Mouse (Mus musculus) forebrain, embryonic 14.5 days (tissue): ENCODE measurements at regions not wholly inside any gene's neighbourhood (a gene's known extent, or its start where the extent isn't known, plus 50 kb on each side); places are given as distances from the start of the nearest gene placed in this dataset.
A peak's percentile ranks its signal among the peaks of the same experiment; 100 is the strongest.

Experiments
- ATAC-seq: fragments of 200-750 bp; cut with Nextera tagmentation; 2 replicates; pipeline ENCODE4 v1.8.0; 2017; ENCODE audit warnings: mild to moderate bottlenecking, moderate library complexity
- DNase-seq: peaks from one replicate; pipeline ENCODE4 v3.0.0-alpha.2; 2015; ENCODE audit warnings: low spot score
- H3K27ac ChIP-seq: fragments of 300-500 bp; sonication (generic); 2 replicates; pipeline ENCODE4 v1.5.1; 2014; ENCODE audit warnings: low read depth, mild to moderate bottlenecking, control low read depth, low read length, moderate library complexity
- H3K27me3 ChIP-seq: fragments of 300-500 bp; sonication (generic); replicated peaks from 2 replicates; pipeline ENCODE4 v1.6.1; 2014; ENCODE audit warnings: low read length, control low read depth, mixed read lengths; ENCODE audit not compliant: control insufficient read depth, insufficient read depth
- H3K36me3 ChIP-seq: fragments of 300-500 bp; sonication (generic); 2 replicates; pipeline ENCODE4 v1.6.1; 2014; ENCODE audit warnings: low read length, control low read depth; ENCODE audit not compliant: control insufficient read depth, insufficient read depth
- H3K4me1 ChIP-seq: fragments of 300-500 bp; sonication (generic); 2 replicates; pipeline ENCODE4 v1.6.1; 2014; ENCODE audit warnings: antibody characterized with exemption, low read length, control low read depth; ENCODE audit not compliant: control insufficient read depth, insufficient read depth
- H3K4me2 ChIP-seq: fragments of 300-500 bp; sonication (generic); 2 replicates; pipeline ENCODE4 v1.6.1; 2014; ENCODE audit warnings: mild to moderate bottlenecking, control low read depth, low read length
- H3K4me3 ChIP-seq: fragments of 300-500 bp; sonication (generic); 2 replicates; pipeline ENCODE4 v1.5.1; 2014; ENCODE audit warnings: low read depth, low read length, control low read depth
- H3K9ac ChIP-seq: fragments of 300-500 bp; sonication (generic); 2 replicates; pipeline ENCODE4 v1.6.1; 2014; ENCODE audit warnings: mild to moderate bottlenecking, low read length, control low read depth, moderate library complexity
- H3K9me3 ChIP-seq: fragments of 300-500 bp; sonication (generic); replicated peaks from 2 replicates; pipeline ENCODE4 v1.6.1; 2016; ENCODE audit warnings: low read length, control low read depth, mixed read lengths; ENCODE audit not compliant: control insufficient read depth
- WGBS: fragments of 180-500 bp; shearing (Covaris S2); extraction: QIAGEN DNeasy Blood & Tissue Kit; methylation state at CpG from one replicate; pipeline ENCODE4 v1.1.7; 2014; 5-methylcytosine and 5-hydroxymethylcytosine counted together

DNA sequence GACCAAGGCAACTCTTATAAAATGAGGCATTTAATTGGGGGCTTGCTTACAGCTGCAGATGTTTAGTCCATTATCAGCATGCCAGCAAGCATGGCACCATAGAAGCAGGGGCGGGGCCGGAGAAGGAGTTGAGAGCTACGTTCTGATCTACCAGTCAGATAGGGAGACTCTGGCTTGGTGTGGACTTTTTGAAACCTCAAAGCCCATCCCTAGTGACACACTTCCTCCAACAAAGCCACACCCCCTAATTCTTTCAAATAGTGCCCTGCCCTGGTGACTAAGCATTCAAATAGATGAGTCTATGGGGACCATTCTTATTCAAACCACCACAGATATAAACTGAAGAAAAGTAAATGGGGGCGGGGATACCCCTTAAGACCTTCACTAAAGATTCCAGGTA lies 215.4 kb downstream of the Gadd45g start:
- ATAC-seq: no peak
- 89% methylated on average over 4 of the region's 4 CpGs for WGBS
- no peak overlapping the region for H3K9ac ChIP-seq
- H3K9me3 ChIP-seq: no peaks in the 10 kb centered on the region
- no peak overlapping the region for H3K27ac ChIP-seq
- no peak for DNase-seq
- no peaks in the 10 kb centered on the region for H3K36me3 ChIP-seq
- no peak overlapping the region for H3K4me3 ChIP-seq
- no peak overlapping the region for H3K4me2 ChIP-seq
- no peaks in the 10 kb centered on the region for H3K4me1 ChIP-seq
- no peaks in the 10 kb centered on the region for H3K27me3 ChIP-seq

DNA sequence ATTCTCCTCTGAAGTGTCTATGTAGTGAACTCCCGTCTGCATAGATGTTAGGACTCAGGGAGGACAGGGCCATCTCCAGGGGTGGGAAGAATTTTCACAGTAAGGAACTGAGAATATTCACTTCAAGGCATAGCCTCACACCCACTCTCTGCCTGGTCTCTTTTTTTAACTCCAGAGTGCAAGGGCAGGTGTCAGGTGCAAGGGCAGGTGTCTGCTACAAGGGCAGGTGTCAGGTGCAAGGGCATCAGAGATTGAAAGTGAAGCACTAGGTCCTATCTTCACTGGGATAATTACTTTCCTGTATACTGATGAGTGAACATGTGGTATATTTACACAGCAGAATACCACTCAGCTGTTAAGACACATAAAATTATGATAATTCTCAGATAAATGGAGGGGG lies 216.1 kb downstream of the Gadd45g start:
- no peaks in the 10 kb centered on the region for H3K36me3 ChIP-seq
- DNase-seq (no peak), ATAC-seq (no peak)
- no peak overlapping the region for H3K4me3 ChIP-seq
- H3K9ac ChIP-seq: no peak overlapping the region
- no peak overlapping the region for H3K27ac ChIP-seq
- H3K27me3 ChIP-seq: no peaks in the 10 kb centered on the region
- H3K9me3 ChIP-seq: no peaks in the 10 kb centered on the region
- 91% methylated on average over 1 of the region's 1 CpGs for WGBS
- H3K4me1 ChIP-seq: no peaks in the 10 kb centered on the region
- H3K4me2 ChIP-seq: no peak overlapping the region

DNA sequence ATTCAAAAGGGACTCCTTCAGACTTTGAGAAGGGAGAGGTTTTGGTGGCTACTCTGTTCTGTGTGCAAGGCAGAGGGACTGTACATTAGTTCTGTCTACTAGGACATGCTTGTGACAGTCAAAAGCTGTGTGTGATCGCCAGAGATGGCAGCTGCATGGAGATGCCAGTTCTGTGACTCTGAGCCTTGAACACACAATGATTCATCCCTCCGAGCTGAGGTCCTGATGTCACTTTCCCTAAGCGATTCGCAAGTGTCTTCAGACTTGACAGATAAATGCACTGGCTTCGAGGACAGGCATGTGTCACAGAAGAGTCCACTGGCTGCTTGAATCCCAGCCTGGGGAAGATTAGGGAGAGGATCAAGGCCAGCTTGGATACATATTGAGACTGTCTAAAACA lies 218.8 kb downstream of the Gadd45g start:
- no peaks in the 10 kb centered on the region for H3K36me3 ChIP-seq
- H3K9me3 ChIP-seq: no peaks in the 10 kb centered on the region
- H3K27me3 ChIP-seq: no peaks in the 10 kb centered on the region
- H3K4me2 ChIP-seq: no peak overlapping the region
- H3K27ac ChIP-seq: no peak overlapping the region
- no peaks in the 10 kb centered on the region for H3K4me1 ChIP-seq
- no peak overlapping the region for H3K4me3 ChIP-seq
- no peak overlapping the region for H3K9ac ChIP-seq
- DNase-seq (no peak), ATAC-seq (no peak)
- 84% methylated on average over 5 of the region's 5 CpGs for WGBS

DNA sequence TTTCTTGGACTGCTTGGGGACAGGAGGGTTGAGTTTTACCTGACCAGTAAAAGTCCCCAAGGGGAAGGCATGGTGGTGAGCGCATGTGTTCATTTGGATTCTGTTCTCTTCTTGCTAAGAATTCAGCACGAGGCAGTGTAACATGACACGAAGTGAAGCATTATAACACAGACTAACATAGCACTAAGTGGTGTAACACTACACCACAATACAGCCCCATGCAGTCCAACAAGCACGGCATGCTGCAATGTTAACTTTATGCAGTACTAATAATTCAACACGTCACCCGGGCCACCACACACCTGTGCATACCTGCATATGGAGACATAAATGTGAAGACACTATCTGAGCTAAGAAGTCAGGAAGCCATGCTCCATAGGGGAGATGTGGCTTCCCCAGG lies 219.2 kb downstream of the Gadd45g start:
- H3K9me3 ChIP-seq: no peaks in the 10 kb centered on the region
- H3K27me3 ChIP-seq: no peaks in the 10 kb centered on the region
- H3K9ac ChIP-seq: no peak overlapping the region
- no peaks in the 10 kb centered on the region for H3K4me1 ChIP-seq
- H3K36me3 ChIP-seq: no peaks in the 10 kb centered on the region
- WGBS: 84% methylated on average over 6 of the region's 6 CpGs
- no peak overlapping the region for H3K4me2 ChIP-seq
- H3K27ac ChIP-seq: no peak overlapping the region
- H3K4me3 ChIP-seq: no peak overlapping the region
- no peak for DNase-seq
- no peak for ATAC-seq

DNA sequence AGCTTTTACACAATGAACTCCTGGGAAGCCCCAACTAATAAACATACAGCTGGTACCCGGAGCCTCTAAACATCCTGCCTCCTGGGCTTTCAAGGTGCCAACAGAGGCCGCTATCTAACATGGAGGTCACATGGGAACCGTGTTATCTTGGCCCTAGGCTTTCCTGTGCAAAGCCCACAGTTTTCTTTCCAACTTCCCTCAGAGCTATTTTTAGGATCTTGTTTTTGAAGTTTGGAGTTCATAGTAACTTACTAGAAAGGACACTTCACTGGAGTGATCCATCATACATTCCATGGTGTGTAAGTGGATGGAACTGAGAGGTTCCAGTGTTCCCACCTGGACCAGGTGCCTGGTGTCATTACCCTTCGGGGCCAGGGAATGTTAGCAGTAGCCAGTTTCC lies 220.6 kb downstream of the Gadd45g start:
- ATAC-seq: no peak
- no peak for DNase-seq
- Histone ChIP-seq H3K4me2 (no peak overlapping the region), H3K36me3 (no peaks in the 10 kb centered on the region), H3K4me3 (no peak overlapping the region), H3K9me3 (no peaks in the 10 kb centered on the region), H3K27ac (no peak overlapping the region), H3K9ac (no peak overlapping the region), H3K4me1 (no peaks in the 10 kb centered on the region), H3K27me3 (no peaks in the 10 kb centered on the region)
- 64% methylated on average over 4 of the region's 4 CpGs for WGBS

DNA sequence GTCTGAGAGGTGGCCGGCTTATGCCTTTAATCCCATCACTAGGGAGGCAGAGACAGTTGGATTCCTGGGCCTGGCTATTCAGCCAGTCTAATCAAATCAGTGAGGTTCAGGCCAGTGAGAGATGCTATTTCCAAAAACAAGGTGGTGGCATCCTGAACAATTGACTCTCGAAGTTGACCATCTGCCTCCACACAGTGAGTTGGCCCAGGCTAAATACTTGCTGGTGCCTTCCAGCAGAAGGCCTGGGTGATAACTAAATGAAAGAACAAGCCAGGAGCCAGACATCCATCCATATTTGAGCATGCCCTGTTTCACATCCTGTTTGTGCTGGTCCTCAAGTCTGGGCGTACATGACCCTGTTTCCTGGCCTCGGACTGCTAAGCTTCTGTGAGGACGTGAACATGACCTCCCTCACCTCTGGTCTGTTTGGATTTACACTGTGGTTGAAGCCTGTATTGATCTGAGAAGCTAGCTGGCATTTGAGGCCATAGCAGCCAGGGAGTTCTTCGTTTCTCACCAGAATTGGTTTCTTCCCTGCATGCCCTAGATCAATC lies 222.5 kb downstream of the Gadd45g start:
- no peaks in the 10 kb centered on the region for H3K27me3 ChIP-seq
- DNase-seq (no peak), ATAC-seq (no peak)
- no peak overlapping the region for H3K4me2 ChIP-seq
- H3K4me1 ChIP-seq: no peaks in the 10 kb centered on the region
- H3K9ac ChIP-seq: no peak overlapping the region
- H3K4me3 ChIP-seq: no peak overlapping the region
- H3K27ac ChIP-seq: no peak overlapping the region
- no peaks in the 10 kb centered on the region for H3K9me3 ChIP-seq
- WGBS: 86% methylated on average over 6 of the region's 6 CpGs
- H3K36me3 ChIP-seq: no peaks in the 10 kb centered on the region

DNA sequence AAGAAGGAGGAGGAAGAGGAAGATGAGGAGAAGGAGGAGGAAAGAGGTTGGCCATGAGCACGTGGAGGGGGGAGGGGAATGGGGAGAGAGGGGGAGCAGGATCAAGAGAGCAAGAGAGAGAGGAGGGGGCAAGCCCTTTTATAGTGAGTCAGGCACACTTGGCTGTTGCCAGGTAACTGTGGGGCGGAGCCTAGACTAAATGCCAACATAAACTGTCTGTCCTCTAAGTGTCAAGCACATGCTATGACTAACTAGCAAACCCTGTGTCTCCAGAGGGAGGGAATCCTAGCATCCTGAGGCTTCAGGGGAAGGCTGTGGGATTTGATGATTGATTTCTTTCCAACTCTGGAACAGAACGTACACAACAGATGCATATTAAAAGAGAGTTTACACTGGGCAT lies 223.2 kb downstream of the Gadd45g start:
- Histone ChIP-seq H3K4me1 (no peaks in the 10 kb centered on the region), H3K4me2 (no peak overlapping the region), H3K27me3 (no peaks in the 10 kb centered on the region), H3K9ac (no peak overlapping the region), H3K27ac (no peak overlapping the region), H3K4me3 (no peak overlapping the region), H3K36me3 (no peaks in the 10 kb centered on the region), H3K9me3 (no peaks in the 10 kb centered on the region)
- 77% methylated on average over 3 of the region's 3 CpGs for WGBS
- ATAC-seq (no peak), DNase-seq (no peak)

DNA sequence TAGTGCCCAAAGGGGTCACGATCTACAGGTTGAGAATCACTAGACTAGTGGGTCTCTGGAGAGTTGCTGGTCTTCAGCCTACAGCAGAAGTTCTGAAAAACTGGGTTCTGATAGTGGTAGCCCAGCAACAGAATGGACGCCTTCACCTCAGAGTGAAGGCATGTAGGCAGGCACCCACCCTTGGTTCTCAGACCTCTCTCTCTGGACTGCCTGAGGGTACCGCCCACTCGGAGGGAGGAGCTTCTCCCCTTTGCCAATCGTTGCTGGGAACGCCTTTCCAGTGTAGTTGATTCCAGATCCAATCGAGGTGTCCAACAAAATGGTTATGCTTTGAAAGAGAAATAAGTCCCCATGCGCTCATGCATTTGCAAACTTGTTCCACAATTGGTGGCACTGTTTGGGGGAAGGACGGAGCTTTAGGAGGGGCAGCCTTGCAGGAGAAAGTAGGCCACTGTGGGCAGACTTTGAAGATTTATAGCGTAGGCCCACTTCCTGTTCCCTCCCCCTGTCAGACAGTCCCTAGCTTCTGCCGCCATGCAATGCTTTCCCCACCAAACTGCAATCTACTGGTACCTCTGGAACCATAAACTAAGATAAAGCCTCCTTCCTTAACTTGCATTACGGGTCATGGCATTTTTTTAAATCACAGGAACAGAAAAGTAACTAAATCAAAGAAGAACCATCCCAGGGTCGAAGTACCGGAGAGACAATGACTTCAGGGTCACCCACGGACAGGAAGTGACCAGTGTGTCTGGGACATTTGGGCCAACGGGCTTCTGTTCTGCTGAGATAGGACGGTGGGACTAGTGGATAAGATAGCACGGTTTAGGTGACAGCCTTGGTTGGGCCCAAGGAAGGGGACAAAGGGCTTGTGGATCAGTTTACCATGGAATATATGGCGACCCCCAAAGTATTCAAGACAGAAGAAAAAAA lies 224.5 kb downstream of the Gadd45g start:
- no peak for DNase-seq
- H3K4me3 ChIP-seq: no peak overlapping the region
- H3K27me3 ChIP-seq: no peaks in the 10 kb centered on the region
- H3K9me3 ChIP-seq: no peaks in the 10 kb centered on the region
- no peak overlapping the region for H3K27ac ChIP-seq
- no peak for ATAC-seq
- H3K36me3 ChIP-seq: no peaks in the 10 kb centered on the region
- WGBS: 89% methylated on average over 19 of the region's 19 CpGs
- H3K4me2 ChIP-seq: no peak overlapping the region
- no peaks in the 10 kb centered on the region for H3K4me1 ChIP-seq
- no peak overlapping the region for H3K9ac ChIP-seq

DNA sequence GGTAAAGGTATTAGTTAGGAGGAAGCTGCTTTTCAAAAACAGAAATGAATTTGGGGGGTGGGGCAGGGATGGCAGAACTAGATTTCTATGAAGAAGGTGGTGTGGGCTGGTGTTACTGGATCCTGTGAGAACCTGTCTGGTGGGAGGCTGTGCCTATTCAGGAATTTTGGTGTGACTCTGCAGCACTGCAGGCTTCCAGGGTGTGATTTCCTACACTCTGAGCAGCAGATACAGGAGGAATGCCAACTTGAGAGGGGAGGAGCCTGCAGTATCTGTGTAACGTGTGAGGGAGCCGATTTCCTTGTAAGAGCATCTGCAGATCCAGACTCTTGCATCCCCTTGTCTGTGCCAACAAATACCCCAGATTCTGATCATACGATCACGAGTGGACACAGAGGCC lies 231.1 kb downstream of the Gadd45g start:
- H3K27ac ChIP-seq: no peak overlapping the region
- ATAC-seq: peak; percentile 29; the same call in 1 of the 2 replicates
- H3K9ac ChIP-seq: no peak overlapping the region
- DNase-seq: peak; percentile 63
- no peaks in the 10 kb centered on the region for H3K9me3 ChIP-seq
- no peak overlapping the region for H3K4me2 ChIP-seq
- WGBS: 74% methylated on average over 4 of the region's 4 CpGs
- no peaks in the 10 kb centered on the region for H3K27me3 ChIP-seq
- H3K36me3 ChIP-seq: no peaks in the 10 kb centered on the region
- no peak overlapping the region for H3K4me3 ChIP-seq
- H3K4me1 ChIP-seq: no peaks in the 10 kb centered on the region
